13 mouse cellular contexts compared by ENCODE assay signal in genomic region chr14:54594631-54595414, GRCm38 (mm10). TPM values are rescaled to one million over a fixed set of nuclear protein-coding genes. Genes with fewer than 3 reads are reported as not detected.
DNase-seq lines count a peak whose midpoint lies in the region; ATAC-seq and TF ChIP-seq lines count a peak whose summit lies in the region.
"Had no signal": no experiment of that assay in that cellular context is flagged by ENCODE, and none has a peak within 500 bp of the region (broad histone marks: within the 10 kb centered on the region; RNA-seq: fewer than 3 reads in every experiment).

No protein-coding gene starts in this region.

- TF ChIP-seq CTCF in heart, postnatal 0 days (IDR thresholded peaks at IDR 0.05; ENCODE audit: low read depth): no peak

- H3K4me2 ChIP-seq in heart, postnatal 0 days (ENCODE audit: low read depth, low read length): peak overlapping the region; percentile 56
- H3K4me2 ChIP-seq in midbrain, embryonic 15.5 days: no peak overlapping the region
- H3K4me2 ChIP-seq in midbrain, embryonic 14.5 days (ENCODE audit: low read length): no peak overlapping the region
- H3K4me2 ChIP-seq in kidney, embryonic 14.5 days (replicated peaks; ENCODE audit: low read depth, low read length): no peak overlapping the region
- H3K4me2 ChIP-seq: embryonic facial prominence, embryonic 12.5 days had no signal

- ATAC-seq in heart, postnatal 0 days (ENCODE audit: insufficient read depth, low read depth): no peak
- ATAC-seq in midbrain, embryonic 15.5 days (replicated peaks): 0 out of 2 replicates have a peak, but pooled peaks have one; percentile 22
- no peak for ATAC-seq in midbrain, embryonic 14.5 days (ENCODE audit: low FRiP score, low TSS enrichment)
- no peak for ATAC-seq in kidney, embryonic 14.5 days (ENCODE audit: low FRiP score, low TSS enrichment)
- ATAC-seq: inflammation-experienced regulatory T-cells, adult 6 months; lung, postnatal 0 days had no signal

- no peak overlapping the region; the same call in 1 of the 2 replicates for H3K9ac ChIP-seq in heart, postnatal 0 days (replicated peaks; ENCODE audit: low read depth, low read length)
- no peak overlapping the region for H3K9ac ChIP-seq in midbrain, embryonic 15.5 days
- no peak overlapping the region for H3K9ac ChIP-seq in midbrain, embryonic 14.5 days (replicated peaks; ENCODE audit: low read length)
- H3K9ac ChIP-seq in kidney, embryonic 14.5 days (ENCODE audit: low read depth, low read length): no peak overlapping the region
- H3K9ac ChIP-seq: embryonic facial prominence, embryonic 12.5 days had no signal

- no peaks in the 10 kb centered on the region for H3K27me3 ChIP-seq in heart, postnatal 0 days (ENCODE audit: control insufficient read depth, insufficient read depth, low read length)
- H3K27me3 ChIP-seq in midbrain, embryonic 15.5 days (replicated peaks): no peaks in the 10 kb centered on the region
- no peaks in the 10 kb centered on the region for H3K27me3 ChIP-seq in midbrain, embryonic 14.5 days (ENCODE audit: control insufficient read depth, insufficient read depth, low read length)
- no peaks in the 10 kb centered on the region; the same call in 1 of the 2 replicates for H3K27me3 ChIP-seq in embryonic facial prominence, embryonic 10.5 days (replicated peaks; ENCODE audit: low read depth, poor library complexity, severe bottlenecking)
- no peaks in the 10 kb centered on the region for H3K27me3 ChIP-seq in kidney, embryonic 14.5 days (ENCODE audit: control insufficient read depth, insufficient read depth, low read length)
- H3K27me3 ChIP-seq: embryonic facial prominence, embryonic 12.5 days had no signal

- peak overlapping the region; percentile 1; the same call in 1 of the 2 replicates for H3K4me3 ChIP-seq in heart, postnatal 0 days (ENCODE audit: low read depth, low read length)
- no peak overlapping the region for H3K4me3 ChIP-seq in midbrain, embryonic 15.5 days
- H3K4me3 ChIP-seq in midbrain, embryonic 14.5 days (replicated peaks; ENCODE audit: low read depth, low read length): no peak overlapping the region
- H3K4me3 ChIP-seq in embryonic facial prominence, embryonic 10.5 days: peak overlapping the region; percentile 11; the same call in 1 of the 2 replicates
- H3K4me3 ChIP-seq in kidney, embryonic 14.5 days (ENCODE audit: low read length): no peak overlapping the region
- H3K4me3 ChIP-seq: embryonic facial prominence, embryonic 12.5 days had no signal

- WGBS in heart, postnatal 0 days: 49% methylated on average over 28 of the region's 28 CpGs
- WGBS in midbrain, embryonic 15.5 days: 62% methylated on average over 28 of the region's 28 CpGs
- WGBS in midbrain, embryonic 14.5 days: 68% methylated on average over 28 of the region's 28 CpGs
- WGBS in embryonic facial prominence, embryonic 10.5 days: 72% methylated on average over 28 of the region's 28 CpGs
- 77% methylated on average over 27 of the region's 28 CpGs for WGBS in kidney, embryonic 14.5 days

- H3K27ac ChIP-seq in heart, postnatal 0 days (ENCODE audit: low read depth): no peak overlapping the region
- H3K27ac ChIP-seq in midbrain, embryonic 15.5 days: 0 out of 2 replicates have a peak overlapping the region, but pooled peaks have one; percentile 34
- no peak overlapping the region for H3K27ac ChIP-seq in midbrain, embryonic 14.5 days (replicated peaks; ENCODE audit: low read depth, low read length)
- H3K27ac ChIP-seq in embryonic facial prominence, embryonic 10.5 days (replicated peaks): no peak overlapping the region
- no peak overlapping the region for H3K27ac ChIP-seq in kidney, embryonic 14.5 days (ENCODE audit: low read depth, low read length)
- H3K27ac ChIP-seq: embryonic facial prominence, embryonic 12.5 days had no signal

- peaks cover 11% of the 10 kb centered on the region; the same call in 1 of the 2 replicates for H3K4me1 ChIP-seq in heart, postnatal 0 days (ENCODE audit: control insufficient read depth, insufficient read depth)
- H3K4me1 ChIP-seq in midbrain, embryonic 15.5 days: no peaks in the 10 kb centered on the region
- no peaks in the 10 kb centered on the region for H3K4me1 ChIP-seq in midbrain, embryonic 14.5 days (ENCODE audit: control insufficient read depth, insufficient read depth, low read length)
- peaks cover 9% of the 10 kb centered on the region; the same call in 1 of the 2 replicates for H3K4me1 ChIP-seq in embryonic facial prominence, embryonic 10.5 days
- peaks cover 14% of the 10 kb centered on the region for H3K4me1 ChIP-seq in kidney, embryonic 14.5 days (ENCODE audit: control insufficient read depth, insufficient read depth, low read length)
- H3K4me1 ChIP-seq: embryonic facial prominence, embryonic 12.5 days had no signal

- peak; percentile 30 for DNase-seq in heart, postnatal 0 days (ENCODE audit: low spot score)
- no peak for DNase-seq in heart, postnatal 4 days
- DNase-seq in midbrain, embryonic 14.5 days: no peak
- DNase-seq in embryonic facial prominence, embryonic 10.5 days (ENCODE audit: low spot score): no peak
- DNase-seq in left cerebral cortex, postnatal 36 days (ENCODE audit: low spot score in 2 of 2): peak; percentile 56 to 73
- DNase-seq in spleen, adult 18-20 months: no peak
- DNase-seq: cerebellum, adult 9-11 months; gastrocnemius, postnatal 14 days had no signal

- intact Hi-C loops in left cerebral cortex, postnatal 36 days (cut with DNase I): no loop called here

- no peaks in the 10 kb centered on the region for H3K36me3 ChIP-seq in heart, postnatal 0 days (replicated peaks; ENCODE audit: control insufficient read depth, insufficient read depth, low read length)
- no peaks in the 10 kb centered on the region for H3K36me3 ChIP-seq in midbrain, embryonic 15.5 days (replicated peaks)
- H3K36me3 ChIP-seq in midbrain, embryonic 14.5 days (ENCODE audit: control insufficient read depth, insufficient read depth, low read length): peaks cover 17% of the 10 kb centered on the region; the same call in 1 of the 2 replicates
- H3K36me3 ChIP-seq in embryonic facial prominence, embryonic 10.5 days (replicated peaks): peaks cover 76% of the 10 kb centered on the region
- peaks cover 6% of the 10 kb centered on the region; the same call in 1 of the 2 replicates for H3K36me3 ChIP-seq in kidney, embryonic 14.5 days (ENCODE audit: control insufficient read depth, insufficient read depth, low read length)

- no peak for TF ChIP-seq EP300 in heart, postnatal 0 days (IDR thresholded peaks at IDR 0.05; ENCODE audit: low read depth)

- H3K9me3 ChIP-seq in heart, postnatal 0 days (replicated peaks; ENCODE audit: control insufficient read depth, low read length): no peaks in the 10 kb centered on the region
- H3K9me3 ChIP-seq in midbrain, embryonic 15.5 days: no peaks in the 10 kb centered on the region
- no peaks in the 10 kb centered on the region for H3K9me3 ChIP-seq in midbrain, embryonic 14.5 days (ENCODE audit: control insufficient read depth, low read length)
- peaks cover 8% of the 10 kb centered on the region; the same call in 1 of the 2 replicates for H3K9me3 ChIP-seq in embryonic facial prominence, embryonic 10.5 days
- H3K9me3 ChIP-seq in kidney, embryonic 14.5 days (ENCODE audit: control insufficient read depth, low read length): 0 out of 2 replicates have a peak, but pooled peaks cover 5% of the 10 kb centered on the region
- H3K9me3 ChIP-seq: embryonic facial prominence, embryonic 12.5 days had no signal

RNA-seq across cellular contexts. Expression of gene 4931414P19Rik, which starts 11.0 kb away (rescaled TPM):
- 5.3 and 12.4 TPM in 2 replicates for total RNA-seq in heart, postnatal 0 days (2014; rRNA removed; ENCODE audit: low replicate concordance)
- 3.3 and 4.0 TPM in 2 replicates for polyA plus RNA-seq in heart, postnatal 0 days (2015; fragmentation: Nextera tagmentation; extraction: Ambion mirVana)
- total RNA-seq in heart, postnatal 4 days (2021): 1 to 10 TPM; 4.9 to 6.6 TPM
- 6.7 and 9.0 TPM in 2 replicates for polyA plus RNA-seq in midbrain, embryonic 15.5 days (2015; fragmentation: Nextera tagmentation; extraction: Ambion mirVana)
- polyA plus RNA-seq in midbrain, embryonic 14.5 days (2014; fragmentation: Nextera tagmentation; extraction: Ambion mirVana): 5.4 and 6.1 TPM in 2 replicates
- polyA plus RNA-seq in embryonic facial prominence, embryonic 10.5 days (2016; fragmentation: Nextera tagmentation; extraction: Ambion mirVana): 9.3 and 12.4 TPM in 2 replicates
- 1 to 10 TPM; 6.6 to 8.4 TPM for total RNA-seq in left cerebral cortex, postnatal 36 days (2021)
- polyA plus RNA-seq in kidney, embryonic 14.5 days (2014; fragmentation: Nextera tagmentation; extraction: Ambion mirVana): 5.7 and 7.7 TPM in 2 replicates

RNA-seq across cellular contexts. Expression of gene Ajuba, which starts 17.5 kb away (rescaled TPM):
- 24.8 and 32.5 TPM in 2 replicates for total RNA-seq in heart, postnatal 0 days (2014; rRNA removed; ENCODE audit: low replicate concordance)
- 9.9 and 11.3 TPM in 2 replicates for polyA plus RNA-seq in heart, postnatal 0 days (2015; fragmentation: Nextera tagmentation; extraction: Ambion mirVana)
- 10 to 100 TPM; 19.4 to 20.3 TPM for total RNA-seq in heart, postnatal 4 days (2021)
- 8.7 and 11.2 TPM in 2 replicates for polyA plus RNA-seq in midbrain, embryonic 15.5 days (2015; fragmentation: Nextera tagmentation; extraction: Ambion mirVana)
- 3.6 and 4.8 TPM in 2 replicates for polyA plus RNA-seq in midbrain, embryonic 14.5 days (2014; fragmentation: Nextera tagmentation; extraction: Ambion mirVana)
- polyA plus RNA-seq in embryonic facial prominence, embryonic 10.5 days (2016; fragmentation: Nextera tagmentation; extraction: Ambion mirVana): 79.7 and 95.4 TPM in 2 replicates
- total RNA-seq in left cerebral cortex, postnatal 36 days (2021): 1 to 10 TPM; 1.5 to 2.0 TPM
- polyA plus RNA-seq in kidney, embryonic 14.5 days (2014; fragmentation: Nextera tagmentation; extraction: Ambion mirVana): 17.4 and 32.2 TPM in 2 replicates

RNA-seq across cellular contexts. Expression of gene Psmb5, which starts 23.0 kb away (rescaled TPM):
- 207 TPM in 2 replicates for total RNA-seq in heart, postnatal 0 days (2014; rRNA removed; ENCODE audit: low replicate concordance)
- polyA plus RNA-seq in heart, postnatal 0 days (2015; fragmentation: Nextera tagmentation; extraction: Ambion mirVana): 342 and 350 TPM in 2 replicates
- 100 to 1,000 TPM; 192 to 198 TPM for total RNA-seq in heart, postnatal 4 days (2021)
- 445 and 463 TPM in 2 replicates for polyA plus RNA-seq in midbrain, embryonic 15.5 days (2015; fragmentation: Nextera tagmentation; extraction: Ambion mirVana)
- polyA plus RNA-seq in midbrain, embryonic 14.5 days (2014; fragmentation: Nextera tagmentation; extraction: Ambion mirVana): 409 and 454 TPM in 2 replicates
- polyA plus RNA-seq in embryonic facial prominence, embryonic 10.5 days (2016; fragmentation: Nextera tagmentation; extraction: Ambion mirVana): 486 and 490 TPM in 2 replicates
- total RNA-seq in left cerebral cortex, postnatal 36 days (2021): 100 to 1,000 TPM; 164 to 176 TPM
- polyA plus RNA-seq in kidney, embryonic 14.5 days (2014; fragmentation: Nextera tagmentation; extraction: Ambion mirVana): 420 and 456 TPM in 2 replicates

RNA-seq across cellular contexts. Expression of gene Psmb11, which starts 26.4 kb away (rescaled TPM):
- total RNA-seq in heart, postnatal 0 days (2014; rRNA removed; ENCODE audit: low replicate concordance): not detected in 2 replicates
- polyA plus RNA-seq in heart, postnatal 0 days (2015; fragmentation: Nextera tagmentation; extraction: Ambion mirVana): not detected in 2 replicates
- not detected for total RNA-seq in heart, postnatal 4 days (2021)
- polyA plus RNA-seq in midbrain, embryonic 15.5 days (2015; fragmentation: Nextera tagmentation; extraction: Ambion mirVana): not detected in 2 replicates
- 0.18 TPM in 1 of 2 replicates, not detected in the other for polyA plus RNA-seq in midbrain, embryonic 14.5 days (2014; fragmentation: Nextera tagmentation; extraction: Ambion mirVana)
- polyA plus RNA-seq in embryonic facial prominence, embryonic 10.5 days (2016; fragmentation: Nextera tagmentation; extraction: Ambion mirVana): 0.04 and 0.12 TPM in 2 replicates
- under 1 TPM; 0.27 to 0.30 TPM for total RNA-seq in left cerebral cortex, postnatal 36 days (2021)
- not detected in 2 replicates for polyA plus RNA-seq in kidney, embryonic 14.5 days (2014; fragmentation: Nextera tagmentation; extraction: Ambion mirVana)
- total RNA-seq: gastrocnemius, postnatal 14 days had no signal
- polyA plus RNA-seq: inflammation-experienced regulatory T-cells, adult 6 months had no signal

RNA-seq across cellular contexts. Expression of gene Haus4, which starts 40.4 kb away (rescaled TPM):
- total RNA-seq in heart, postnatal 0 days (2014; rRNA removed; ENCODE audit: low replicate concordance): 84.6 and 109 TPM in 2 replicates
- polyA plus RNA-seq in heart, postnatal 0 days (2015; fragmentation: Nextera tagmentation; extraction: Ambion mirVana): 26.3 and 27.0 TPM in 2 replicates
- total RNA-seq in heart, postnatal 4 days (2021): 10 to 100 TPM; 30.6 to 32.7 TPM
- polyA plus RNA-seq in midbrain, embryonic 15.5 days (2015; fragmentation: Nextera tagmentation; extraction: Ambion mirVana): 14.2 and 14.8 TPM in 2 replicates
- polyA plus RNA-seq in midbrain, embryonic 14.5 days (2014; fragmentation: Nextera tagmentation; extraction: Ambion mirVana): 13.3 and 14.7 TPM in 2 replicates
- 58.9 and 60.5 TPM in 2 replicates for polyA plus RNA-seq in embryonic facial prominence, embryonic 10.5 days (2016; fragmentation: Nextera tagmentation; extraction: Ambion mirVana)
- total RNA-seq in left cerebral cortex, postnatal 36 days (2021): 1 to 10 TPM; 1.6 to 4.7 TPM
- polyA plus RNA-seq in kidney, embryonic 14.5 days (2014; fragmentation: Nextera tagmentation; extraction: Ambion mirVana): 56.3 and 60.9 TPM in 2 replicates

Comparison
In these comparisons a context has a peak if more than half of its experiments do, and no peak if none do; other contexts are left out.
1. DNase-seq: peak in heart, postnatal 0 days (single experiment) and left cerebral cortex, postnatal 36 days (2 of 2); none in heart, postnatal 4 days (single experiment), midbrain, embryonic 14.5 days (single experiment), embryonic facial prominence, embryonic 10.5 days (single experiment) and spleen, adult 18-20 months (0 of 2).
2. H3K4me3 ChIP-seq: peak in heart, postnatal 0 days (single experiment) and embryonic facial prominence, embryonic 10.5 days (single experiment); none in midbrain, embryonic 15.5 days (single experiment), midbrain, embryonic 14.5 days (single experiment) and kidney, embryonic 14.5 days (single experiment).